Mouse (Mus musculus): Measurements from ENCODE around the gene Gas1. TPM values are rescaled to one million over a fixed set of nuclear protein-coding genes. Genes with fewer than 3 reads are reported as not detected.

Gene Gas1
- polyA plus RNA-seq, 1 experiment from 2014 or later: 185 TPM

DNA sequence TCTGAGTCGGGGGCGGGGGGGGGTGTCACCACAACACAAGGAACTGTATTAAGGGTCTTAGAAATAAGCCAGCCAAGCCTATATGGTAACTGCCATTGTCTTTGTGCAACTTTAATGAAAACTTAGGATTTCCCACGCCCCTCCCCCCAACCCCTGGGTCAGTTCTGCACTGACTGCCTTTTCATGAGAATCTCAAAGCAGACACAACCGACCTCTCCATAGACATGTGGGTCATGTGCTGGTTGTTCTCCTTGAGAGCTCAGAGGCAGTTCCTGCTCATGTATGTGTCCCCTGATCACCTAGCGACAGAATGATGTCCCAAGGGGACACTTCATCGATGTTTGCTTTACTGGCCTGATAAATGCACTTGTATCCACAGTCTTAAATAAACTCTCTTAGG is 27.6 kb upstream of the Gas1 start:
- H3K9ac ChIP-seq (ENCODE audit: low read length): no peak overlapping the region
- ATAC-seq (replicated peaks; ENCODE audit: low FRiP score) (no peak), DNase-seq (ENCODE audit: low spot score) (no peak)
- no peaks in the 10 kb centered on the region for H3K4me1 ChIP-seq (replicated peaks; ENCODE audit: control insufficient read depth, insufficient read depth, low read length)
- H3K27me3 ChIP-seq (ENCODE audit: control insufficient read depth, insufficient read depth, low read length): no peaks in the 10 kb centered on the region
- no peak overlapping the region for H3K4me3 ChIP-seq (ENCODE audit: low read depth, low read length)
- 88% methylated on average over 6 of the region's 6 CpGs for WGBS
- no peak overlapping the region for H3K4me2 ChIP-seq (ENCODE audit: low read depth, low read length, severe bottlenecking)
- H3K36me3 ChIP-seq (ENCODE audit: control insufficient read depth, insufficient read depth, low read length): no peaks in the 10 kb centered on the region
- no peak overlapping the region for H3K27ac ChIP-seq (ENCODE audit: low read depth, low read length)
- H3K9me3 ChIP-seq (ENCODE audit: control insufficient read depth, low read length): no peaks in the 10 kb centered on the region

GRCm38 (mm10) chr13:60193273-60193672 is 16.1 kb upstream of the Gas1 start:
- Histone ChIP-seq H3K4me1 (replicated peaks; ENCODE audit: control insufficient read depth, insufficient read depth, low read length) (no peaks in the 10 kb centered on the region), H3K27me3 (ENCODE audit: control insufficient read depth, insufficient read depth, low read length) (no peaks in the 10 kb centered on the region), H3K36me3 (ENCODE audit: control insufficient read depth, insufficient read depth, low read length) (no peaks in the 10 kb centered on the region), H3K4me2 (ENCODE audit: low read depth, low read length, severe bottlenecking) (no peak overlapping the region), H3K9ac (ENCODE audit: low read length) (no peak overlapping the region), H3K9me3 (ENCODE audit: control insufficient read depth, low read length) (no peaks in the 10 kb centered on the region; the same call in 1 of the 2 replicates), H3K4me3 (ENCODE audit: low read depth, low read length) (no peak overlapping the region), H3K27ac (ENCODE audit: low read depth, low read length) (no peak overlapping the region)
- ATAC-seq (replicated peaks; ENCODE audit: low FRiP score) (no peak), DNase-seq (ENCODE audit: low spot score) (no peak)
- 77% methylated on average over 6 of the region's 6 CpGs for WGBS

- WGBS: 81% methylated on average over 10 of the region's 10 CpGs
- Histone ChIP-seq H3K9ac (ENCODE audit: low read length) (no peak overlapping the region), H3K4me2 (ENCODE audit: low read depth, low read length, severe bottlenecking) (no peak overlapping the region), H3K4me1 (replicated peaks; ENCODE audit: control insufficient read depth, insufficient read depth, low read length) (no peaks in the 10 kb centered on the region), H3K27ac (ENCODE audit: low read depth, low read length) (no peak overlapping the region), H3K4me3 (ENCODE audit: low read depth, low read length) (no peak overlapping the region), H3K9me3 (ENCODE audit: control insufficient read depth, low read length) (no peaks in the 10 kb centered on the region), H3K27me3 (ENCODE audit: control insufficient read depth, insufficient read depth, low read length) (no peaks in the 10 kb centered on the region), H3K36me3 (ENCODE audit: control insufficient read depth, insufficient read depth, low read length) (no peaks in the 10 kb centered on the region)
- DNase-seq (ENCODE audit: low spot score) (no peak), ATAC-seq (replicated peaks; ENCODE audit: low FRiP score) (no peak)
Measured at GRCm38 (mm10) chr13:60189923-60190322, 12.8 kb upstream of the Gas1 start.

- no peak overlapping the region for H3K4me3 ChIP-seq (ENCODE audit: low read depth, low read length)
- H3K27me3 ChIP-seq (ENCODE audit: control insufficient read depth, insufficient read depth, low read length): no peaks in the 10 kb centered on the region
- no peak overlapping the region for H3K27ac ChIP-seq (ENCODE audit: low read depth, low read length)
- no peak for ATAC-seq (replicated peaks; ENCODE audit: low FRiP score)
- no peaks in the 10 kb centered on the region for H3K36me3 ChIP-seq (ENCODE audit: control insufficient read depth, insufficient read depth, low read length)
- H3K9me3 ChIP-seq (ENCODE audit: control insufficient read depth, low read length): no peaks in the 10 kb centered on the region
- H3K4me2 ChIP-seq (ENCODE audit: low read depth, low read length, severe bottlenecking): no peak overlapping the region
- DNase-seq (ENCODE audit: low spot score): no peak
- no peaks in the 10 kb centered on the region for H3K4me1 ChIP-seq (replicated peaks; ENCODE audit: control insufficient read depth, insufficient read depth, low read length)
- WGBS: 84% methylated on average over 8 of the region's 8 CpGs
- H3K9ac ChIP-seq (ENCODE audit: low read length): no peak overlapping the region
Measured at GRCm38 (mm10) chr13:60188952-60189351, 11.8 kb upstream of the Gas1 start.

DNA sequence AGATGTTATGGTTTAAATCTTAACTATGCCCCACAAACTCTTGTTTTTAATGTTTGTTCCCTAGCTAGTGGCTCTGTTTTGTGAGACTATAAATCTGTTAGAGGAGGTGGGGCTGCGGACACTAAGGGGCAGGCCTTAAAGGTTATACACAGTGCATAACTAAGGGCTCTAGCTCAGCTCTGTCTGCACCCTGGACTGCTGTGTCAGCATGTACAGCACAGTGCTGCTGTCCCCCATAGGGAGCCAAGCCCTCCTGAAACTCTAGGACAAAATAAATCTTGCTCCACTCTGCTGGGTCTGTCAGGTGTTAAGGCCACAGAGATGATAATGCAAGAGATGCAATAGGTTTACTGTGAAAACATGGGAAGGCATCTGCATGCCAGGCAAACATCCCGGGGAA is 10.1 kb upstream of the Gas1 start:
- no peak overlapping the region for H3K4me2 ChIP-seq (ENCODE audit: low read depth, low read length, severe bottlenecking)
- no peaks in the 10 kb centered on the region for H3K4me1 ChIP-seq (replicated peaks; ENCODE audit: control insufficient read depth, insufficient read depth, low read length)
- no peaks in the 10 kb centered on the region for H3K27me3 ChIP-seq (ENCODE audit: control insufficient read depth, insufficient read depth, low read length)
- DNase-seq (ENCODE audit: low spot score): no peak
- 94% methylated on average over 2 of the region's 2 CpGs for WGBS
- H3K9ac ChIP-seq (ENCODE audit: low read length): no peak overlapping the region
- H3K27ac ChIP-seq (ENCODE audit: low read depth, low read length): no peak overlapping the region
- no peak overlapping the region for H3K4me3 ChIP-seq (ENCODE audit: low read depth, low read length)
- no peaks in the 10 kb centered on the region for H3K9me3 ChIP-seq (ENCODE audit: control insufficient read depth, low read length)
- no peaks in the 10 kb centered on the region for H3K36me3 ChIP-seq (ENCODE audit: control insufficient read depth, insufficient read depth, low read length)
- ATAC-seq (replicated peaks; ENCODE audit: low FRiP score): no peak

GRCm38 (mm10) chr13:60182346-60182745 is 5.2 kb upstream of the Gas1 start:
- DNase-seq (ENCODE audit: low spot score): peak; percentile 9
- H3K36me3 ChIP-seq (ENCODE audit: control insufficient read depth, insufficient read depth, low read length): no peaks in the 10 kb centered on the region
- no peak overlapping the region for H3K9ac ChIP-seq (ENCODE audit: low read length)
- no peaks in the 10 kb centered on the region; the same call in 1 of the 2 replicates for H3K4me1 ChIP-seq (replicated peaks; ENCODE audit: control insufficient read depth, insufficient read depth, low read length)
- WGBS: 81% methylated on average over 4 of the region's 4 CpGs
- H3K9me3 ChIP-seq (ENCODE audit: control insufficient read depth, low read length): no peaks in the 10 kb centered on the region
- H3K4me3 ChIP-seq (ENCODE audit: low read depth, low read length): no peak overlapping the region
- H3K27me3 ChIP-seq (ENCODE audit: control insufficient read depth, insufficient read depth, low read length): no peaks in the 10 kb centered on the region
- no peak overlapping the region for H3K27ac ChIP-seq (ENCODE audit: low read depth, low read length)
- H3K4me2 ChIP-seq (ENCODE audit: low read depth, low read length, severe bottlenecking): no peak overlapping the region
- ATAC-seq (replicated peaks; ENCODE audit: low FRiP score): no peak

DNA sequence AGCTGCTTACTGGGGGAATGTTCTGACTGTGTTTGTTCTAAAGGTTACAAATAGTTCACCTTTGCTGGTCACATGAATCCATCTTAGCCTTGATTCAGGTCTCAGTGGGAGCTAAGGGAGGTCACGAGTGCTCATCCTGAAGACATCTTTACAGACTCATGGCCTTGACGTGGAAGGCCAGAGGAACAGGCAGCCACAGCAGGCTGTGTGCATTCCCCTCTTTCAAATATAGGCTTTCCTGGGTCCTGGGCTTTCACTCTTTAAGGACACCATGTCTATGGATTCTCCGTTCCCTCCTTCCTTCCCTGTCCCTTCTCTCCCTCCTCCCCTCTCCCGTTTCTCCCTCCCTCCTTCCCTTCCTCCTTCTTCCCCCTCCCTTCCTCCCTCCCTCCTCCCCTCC is 2.5 kb upstream of the Gas1 start:
- no peaks in the 10 kb centered on the region for H3K27me3 ChIP-seq (ENCODE audit: control insufficient read depth, insufficient read depth, low read length)
- ATAC-seq (replicated peaks; ENCODE audit: low FRiP score) (no peak), DNase-seq (ENCODE audit: low spot score) (no peak)
- no peaks in the 10 kb centered on the region; the same call in 1 of the 2 replicates for H3K4me1 ChIP-seq (replicated peaks; ENCODE audit: control insufficient read depth, insufficient read depth, low read length)
- H3K4me2 ChIP-seq (ENCODE audit: low read depth, low read length, severe bottlenecking): no peak overlapping the region
- WGBS: 84% methylated on average over 4 of the region's 4 CpGs
- no peak overlapping the region for H3K4me3 ChIP-seq (ENCODE audit: low read depth, low read length)
- no peak overlapping the region for H3K9ac ChIP-seq (ENCODE audit: low read length)
- no peaks in the 10 kb centered on the region for H3K9me3 ChIP-seq (ENCODE audit: control insufficient read depth, low read length)
- H3K36me3 ChIP-seq (ENCODE audit: control insufficient read depth, insufficient read depth, low read length): no peaks in the 10 kb centered on the region
- H3K27ac ChIP-seq (ENCODE audit: low read depth, low read length): no peak overlapping the region

DNA sequence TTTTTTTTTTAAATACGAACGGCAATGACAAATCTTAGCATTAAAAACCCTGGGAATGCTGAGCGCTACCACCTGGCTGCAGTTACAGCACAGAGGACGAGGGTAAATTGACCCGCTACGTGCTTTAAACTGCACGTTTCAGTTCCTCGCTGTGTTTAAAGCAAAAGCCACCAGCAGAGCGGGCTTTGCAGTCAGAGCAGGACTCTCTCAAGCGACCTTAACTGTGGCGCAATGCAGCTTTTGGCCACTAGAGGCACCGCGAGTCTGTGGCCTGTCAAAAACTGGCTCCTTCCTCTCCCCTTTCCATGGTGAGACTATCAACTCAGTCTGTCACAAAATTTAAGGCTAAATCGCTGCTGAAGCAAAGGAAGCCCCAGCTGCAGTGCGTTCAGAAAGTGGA is 1.3 kb upstream of the Gas1 start:
- H3K4me3 ChIP-seq (ENCODE audit: low read depth, low read length): peak overlapping the region; percentile 92
- H3K4me1 ChIP-seq (replicated peaks; ENCODE audit: control insufficient read depth, insufficient read depth, low read length): no peaks in the 10 kb centered on the region; the same call in 1 of the 2 replicates
- peak overlapping the region; percentile 20 for H3K9ac ChIP-seq (ENCODE audit: low read length)
- peak overlapping the region; percentile 99 for H3K27ac ChIP-seq (ENCODE audit: low read depth, low read length)
- no peaks in the 10 kb centered on the region for H3K36me3 ChIP-seq (ENCODE audit: control insufficient read depth, insufficient read depth, low read length)
- no peaks in the 10 kb centered on the region for H3K27me3 ChIP-seq (ENCODE audit: control insufficient read depth, insufficient read depth, low read length)
- DNase-seq (ENCODE audit: low spot score) (peak; percentile 95), ATAC-seq (replicated peaks; ENCODE audit: low FRiP score) (no peak)
- H3K9me3 ChIP-seq (ENCODE audit: control insufficient read depth, low read length): no peaks in the 10 kb centered on the region
- H3K4me2 ChIP-seq (ENCODE audit: low read depth, low read length, severe bottlenecking): peak overlapping the region; percentile 73
- WGBS: under 1% methylated on average over 15 of the region's 15 CpGs

DNA sequence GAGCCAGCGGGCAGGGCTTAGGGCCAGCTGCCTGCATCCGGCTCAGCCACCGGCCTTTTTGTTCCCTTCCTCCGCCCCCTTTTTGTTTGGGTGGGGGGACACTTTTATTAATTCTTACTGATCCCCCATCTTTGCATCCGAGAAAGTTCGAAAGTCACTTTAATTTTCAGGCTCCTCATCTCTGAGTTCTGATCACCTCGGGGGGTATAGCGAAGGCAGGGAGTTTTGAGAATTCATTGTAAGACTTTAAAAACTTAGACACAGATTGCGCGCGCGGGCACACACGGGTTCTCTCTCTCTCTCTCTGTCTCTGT is 589 bp upstream of the Gas1 start:
- no peaks in the 10 kb centered on the region for H3K27me3 ChIP-seq (ENCODE audit: control insufficient read depth, insufficient read depth, low read length)
- peak overlapping the region; percentile 43; the same call in 1 of the 2 replicates for H3K9ac ChIP-seq (ENCODE audit: low read length)
- WGBS: under 1% methylated on average over 13 of the region's 13 CpGs
- peak overlapping the region; percentile 99 for H3K27ac ChIP-seq (ENCODE audit: low read depth, low read length)
- H3K36me3 ChIP-seq (ENCODE audit: control insufficient read depth, insufficient read depth, low read length): no peaks in the 10 kb centered on the region
- peak overlapping the region; percentile 73 for H3K4me2 ChIP-seq (ENCODE audit: low read depth, low read length, severe bottlenecking)
- DNase-seq (ENCODE audit: low spot score) (no peak), ATAC-seq (replicated peaks; ENCODE audit: low FRiP score) (no peak)
- H3K9me3 ChIP-seq (ENCODE audit: control insufficient read depth, low read length): no peaks in the 10 kb centered on the region
- peak overlapping the region; percentile 92 for H3K4me3 ChIP-seq (ENCODE audit: low read depth, low read length)
- H3K4me1 ChIP-seq (replicated peaks; ENCODE audit: control insufficient read depth, insufficient read depth, low read length): no peaks in the 10 kb centered on the region; the same call in 1 of the 2 replicates
